Mouse (Mus musculus) induced T-regulatory cell, adult 2 months (primary cell): Measurements from ENCODE around the gene Acsl6.
"Not testable (repeated sequence)": the region's sequence is repeated elsewhere in the genome, so short reads cannot be mapped to it uniquely, and the experiment has no call there.

Experiments used
- DNase-seq: peaks from one replicate; pipeline ENCODE4 v3.0.0-alpha.2; 2012; ENCODE audit warnings: low read depth

The Acsl6 gene

DNA sequence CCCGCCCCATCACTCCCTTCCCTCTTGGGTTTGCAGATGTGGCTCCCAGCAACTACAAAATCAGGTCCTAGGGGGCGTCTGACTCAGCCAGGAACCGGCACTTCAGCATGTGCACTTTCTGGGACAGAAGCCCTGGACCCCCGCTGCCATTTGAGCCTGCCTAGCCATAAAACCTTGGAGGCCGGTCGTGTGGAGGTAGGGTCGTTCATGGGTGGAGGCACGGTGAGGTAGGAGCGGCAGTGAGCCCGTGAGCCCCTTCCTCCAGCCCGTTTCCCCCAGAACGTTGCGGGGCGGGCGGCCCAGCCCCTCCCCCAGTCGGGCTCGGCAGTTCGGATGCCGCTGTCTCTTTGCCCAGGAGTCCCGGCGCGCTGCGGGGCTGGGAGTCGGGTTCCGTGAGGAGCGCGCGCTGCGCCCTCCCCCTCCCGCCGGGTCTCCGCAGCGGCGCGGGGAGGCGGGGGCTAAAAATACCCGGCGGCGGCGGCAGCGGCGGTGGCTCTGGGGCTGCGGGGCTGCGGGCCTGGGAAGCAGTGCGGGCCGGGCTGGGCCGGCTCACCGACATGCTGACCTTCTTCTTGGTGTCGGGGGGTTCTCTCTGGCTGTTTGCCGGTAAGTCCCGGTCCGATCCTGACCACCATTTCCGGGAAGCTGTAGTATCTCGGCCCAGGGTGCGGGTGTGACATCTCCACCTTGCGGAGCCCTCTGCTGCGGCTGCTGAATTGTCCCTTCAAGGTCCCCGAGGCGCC is at the start of gene Acsl6:
Acsl6 (plus strand) TSS at position 71 of the 743 bp plus-strand sequence.
- peak; percentile 30 for DNase-seq

GRCm38 (mm10) chr11:54254114-54254513 is 49.5 kb upstream of the Acsl6 start:
- DNase-seq = peak; percentile 52

- DNase-seq = peak; percentile 88
These were observed 46.8 kb upstream of the Acsl6 start for GRCm38 (mm10) chr11:54256624-54257376.

DNA sequence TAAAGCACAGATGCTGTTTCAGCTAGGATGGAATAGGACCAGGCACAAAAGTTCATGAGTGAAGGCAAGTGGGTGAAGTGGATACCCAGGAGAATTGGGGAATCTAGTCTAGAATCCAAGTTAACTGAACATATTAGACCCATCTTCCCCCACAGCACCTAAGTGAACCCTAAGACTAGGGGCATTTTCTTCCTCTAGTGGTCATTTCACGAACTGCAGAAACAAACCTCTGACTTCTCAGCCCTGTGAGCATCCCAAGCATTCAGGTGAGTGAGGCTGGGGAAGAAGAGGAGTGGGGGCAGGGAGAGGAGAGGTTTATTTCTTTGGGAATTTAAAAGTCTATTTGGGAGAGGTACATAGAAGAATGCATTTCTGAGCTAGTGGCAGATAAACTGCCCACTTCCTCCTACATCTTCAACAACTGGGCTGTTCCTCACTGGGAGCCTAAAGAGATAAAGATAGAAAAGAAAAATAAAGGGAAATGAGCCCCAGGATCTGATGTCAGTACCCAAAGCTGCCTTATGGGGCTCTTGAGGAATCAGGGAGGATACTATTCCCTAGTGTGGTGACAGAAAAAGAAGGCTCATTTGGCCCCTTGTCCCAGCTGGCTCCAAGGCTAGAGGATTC is 40.1 kb upstream of the Acsl6 start:
- DNase-seq = peak; percentile 67

- peak; percentile 85 for DNase-seq
These were observed 39.1 kb upstream of the Acsl6 start for GRCm38 (mm10) chr11:54264542-54264941.

- no peak for DNase-seq
These were observed 36.4 kb upstream of the Acsl6 start, which contains the start of gene Il3 for GRCm38 (mm10) chr11:54267177-54267576. TSS of gene Il3 (minus strand) at chr11:54267277.

GRCm38 (mm10) chr11:54269191-54269896 is 34.3 kb upstream of the Acsl6 start:
- DNase-seq = no peak

- no peak for DNase-seq
These were observed 32.1 kb upstream of the Acsl6 start for GRCm38 (mm10) chr11:54271437-54271949.

- DNase-seq = peak; percentile 35
These were observed 15.7 kb upstream of the Acsl6 start for GRCm38 (mm10) chr11:54287821-54288453.

DNA sequence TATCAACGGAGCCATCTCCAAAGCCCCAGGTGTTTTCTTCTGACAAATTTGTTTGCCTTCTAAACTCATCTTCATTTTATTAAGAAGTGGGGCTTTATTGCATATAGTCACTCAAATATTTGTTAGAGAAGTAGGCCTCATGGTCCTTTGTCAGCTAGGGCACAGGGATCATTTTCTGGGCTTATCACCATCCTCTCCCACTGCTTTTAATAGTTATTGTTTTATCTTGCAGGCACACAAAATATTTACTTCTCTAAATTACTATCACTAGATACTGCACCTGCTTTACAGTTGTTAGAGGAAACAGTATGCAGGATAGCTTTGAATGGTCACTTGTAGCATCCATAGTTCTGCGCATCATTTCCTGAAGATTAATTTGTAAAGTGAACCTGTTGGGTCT is 11.4 kb upstream of the Acsl6 start:
- no peak for DNase-seq

GRCm38 (mm10) chr11:54293980-54294807 is 9.4 kb upstream of the Acsl6 start:
- peak; percentile 21 for DNase-seq

DNA sequence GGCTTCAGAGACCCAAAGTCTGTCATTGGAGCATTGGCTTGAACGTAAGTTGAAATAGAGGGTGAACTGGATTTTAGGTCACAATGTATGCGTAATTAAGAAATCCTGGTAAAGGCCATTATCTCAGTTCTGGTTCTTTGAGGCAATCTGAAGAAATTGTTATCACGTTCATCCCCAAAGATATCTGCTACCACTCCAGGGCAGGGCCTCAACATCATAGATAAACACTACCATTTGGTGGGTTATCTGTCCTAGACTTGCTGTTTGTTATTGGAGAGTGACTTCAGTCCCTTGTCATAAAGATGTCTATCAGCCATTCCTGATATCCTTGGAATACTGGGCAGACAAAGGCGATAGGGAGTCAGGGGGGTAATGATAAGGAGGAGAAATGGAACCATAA is 7.6 kb upstream of the Acsl6 start:
- no peak for DNase-seq

- DNase-seq = no peak
These were observed 6.9 kb upstream of the Acsl6 start for GRCm38 (mm10) chr11:54296734-54297133.

DNA sequence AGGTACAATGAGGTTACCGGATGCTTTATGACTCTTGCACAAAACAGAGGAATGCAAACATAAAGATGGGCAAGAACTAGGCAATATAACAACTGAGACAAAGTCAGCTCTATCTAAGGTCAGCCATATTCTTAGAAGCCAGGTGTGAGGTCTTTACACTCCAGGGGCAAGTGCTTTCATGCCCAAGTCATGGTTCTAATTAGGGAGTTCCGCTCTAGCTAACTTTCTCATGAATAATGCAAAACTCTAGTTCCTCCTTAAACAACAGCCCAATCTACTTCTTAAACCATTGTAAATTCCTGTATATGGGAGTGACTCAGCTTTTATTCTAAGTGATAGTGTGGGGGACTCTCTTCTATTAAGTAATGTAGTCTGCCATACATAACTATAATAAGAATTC is 6.1 kb upstream of the Acsl6 start:
- not testable (repeated sequence) for DNase-seq

- peak; percentile 29 for DNase-seq
These were observed 4.8 kb upstream of the Acsl6 start for GRCm38 (mm10) chr11:54298777-54299176.

- DNase-seq = no peak
These were observed 1.6 kb upstream of the Acsl6 start for GRCm38 (mm10) chr11:54301994-54302393.

GRCm38 (mm10) chr11:54302606-54303005 is 992 bp upstream of the Acsl6 start:
- DNase-seq = no peak

- DNase-seq = peak; percentile 40
These were observed 396 bp upstream of the Acsl6 start for GRCm38 (mm10) chr11:54303076-54303727.

DNA sequence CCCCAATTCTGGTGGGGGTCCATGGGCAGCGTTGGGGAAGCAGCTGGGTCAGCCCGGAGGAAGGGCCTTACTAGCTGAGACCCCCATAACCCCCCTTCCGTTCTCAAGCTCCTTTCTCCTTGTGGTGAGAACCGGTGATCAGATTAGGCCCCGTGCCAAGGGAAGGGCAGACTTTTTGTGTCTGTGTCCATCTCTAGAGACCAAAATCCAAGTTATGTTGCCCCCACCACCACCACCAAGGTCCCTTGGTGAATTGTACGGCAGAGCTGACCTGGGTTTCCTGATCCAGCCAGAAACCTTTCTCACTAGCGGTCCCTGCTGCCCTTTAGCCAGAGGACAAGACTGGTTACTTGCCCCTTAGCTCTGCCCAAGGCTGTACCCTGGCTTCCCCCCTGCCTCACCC is 874 bp downstream of the Acsl6 start:
- DNase-seq = no peak

DNA sequence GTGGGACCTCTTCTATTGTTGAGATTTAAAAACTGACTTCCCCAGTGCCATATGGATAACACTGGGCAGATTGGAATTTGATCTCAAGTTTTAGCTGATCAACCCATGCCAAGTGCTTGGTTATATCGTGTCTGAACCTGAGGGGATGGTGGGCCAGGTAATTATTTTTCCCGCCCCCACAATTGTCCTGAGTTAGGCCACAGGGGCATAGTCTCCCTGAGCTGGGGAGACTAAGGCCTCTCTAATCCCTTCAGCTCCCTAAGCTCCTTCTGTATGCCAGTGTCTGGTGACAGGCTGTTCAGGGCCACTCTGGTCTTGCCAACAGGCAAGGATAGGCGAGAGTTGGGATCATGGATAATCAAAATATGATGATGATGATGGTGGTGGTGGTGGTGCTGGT is 1.7 kb downstream of the Acsl6 start:
- no peak for DNase-seq
